Mouse (Mus musculus) small intestine, adult 2 months (tissue): Measurements from ENCODE around the gene Fdxacb1.

Experiments used
- CTCF ChIP-seq: fragments of 200-500 bp; IDR thresholded peaks from 2 replicates; pipeline ENCODE4 v1.5.1; 2012; ENCODE audit warnings: low read depth, mild to moderate bottlenecking, control low read depth, inconsistent platforms, low read length, moderate library complexity, mixed read lengths; ENCODE audit not compliant: insufficient replicate concordance, insufficient read length; ENCODE audit errors: extremely low read depth
- POLR2A ChIP-seq: fragments of 200-500 bp; IDR thresholded peaks from 2 replicates; pipeline ENCODE4 v1.6.1; 2012; ENCODE audit warnings: low read depth, mild to moderate bottlenecking, control low read depth, inconsistent platforms, low read length, moderate library complexity

DNA sequence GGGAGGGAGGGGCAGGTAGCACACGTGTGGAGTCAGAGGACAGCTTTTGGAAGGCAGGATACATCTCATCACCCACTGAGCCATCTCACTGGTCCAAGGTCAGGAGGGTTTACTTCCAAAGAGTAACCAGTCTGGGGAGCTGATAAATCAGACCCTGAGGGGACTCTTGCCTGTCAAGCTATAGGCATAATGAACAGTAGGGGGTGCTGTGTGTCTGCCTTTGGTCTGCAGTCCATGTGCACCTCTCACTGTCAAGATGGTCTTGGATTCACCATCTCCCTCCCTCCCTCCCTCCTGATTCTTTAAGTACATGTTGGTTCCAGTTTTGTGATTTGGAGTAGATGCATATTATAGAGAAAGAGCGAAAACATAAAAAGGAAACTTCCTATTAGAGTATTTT, 32.9 kb downstream of the Fdxacb1 start:
- TF ChIP-seq POLR2A (no peak), CTCF (peak; percentile 53; the same call in 1 of the 2 replicates)
